Mouse (Mus musculus): Measurements from ENCODE around the gene Tmed4. TPM values are rescaled to one million over a fixed set of nuclear protein-coding genes. Genes with fewer than 3 reads are reported as not detected.
A peak's percentile ranks its signal among the peaks of the same experiment; 100 is the strongest.

The Tmed4 gene
- polyA plus RNA-seq, 1 experiment from 2014 or later: 119 TPM

- Histone ChIP-seq H3K9me3 (ENCODE audit: control insufficient read depth, low read depth, low read length) (no peaks in the 10 kb centered on the region), H3K27me3 (ENCODE audit: control insufficient read depth, insufficient read depth, low read length) (no peaks in the 10 kb centered on the region), H3K4me2 (replicated peaks; ENCODE audit: low read depth, low read length) (no peak overlapping the region), H3K4me1 (ENCODE audit: control insufficient read depth, insufficient read depth, low read length) (no peaks in the 10 kb centered on the region), H3K27ac (ENCODE audit: low read length) (no peak overlapping the region), H3K36me3 (ENCODE audit: control insufficient read depth, insufficient read depth, low read length) (peaks cover 19% of the 10 kb centered on the region), H3K4me3 (ENCODE audit: low read depth, low read length) (no peak overlapping the region), H3K9ac (replicated peaks; ENCODE audit: low read depth, low read length) (no peak overlapping the region)
- 84% methylated on average over 1 of the region's 1 CpGs for WGBS
- no peak for ATAC-seq (ENCODE audit: insufficient number of reproducible peaks, insufficient read depth, low FRiP score, low read depth)
Observed at GRCm38 (mm10) chr11:6305943-6306430, 31.3 kb upstream of the Tmed4 start.

GRCm38 (mm10) chr11:6302793-6303192, 28.1 kb upstream of the Tmed4 start:
- Histone ChIP-seq H3K4me3 (ENCODE audit: low read depth, low read length) (no peak overlapping the region), H3K4me2 (replicated peaks; ENCODE audit: low read depth, low read length) (no peak overlapping the region), H3K27ac (ENCODE audit: low read length) (no peak overlapping the region), H3K27me3 (ENCODE audit: control insufficient read depth, insufficient read depth, low read length) (no peaks in the 10 kb centered on the region), H3K4me1 (ENCODE audit: control insufficient read depth, insufficient read depth, low read length) (no peaks in the 10 kb centered on the region), H3K36me3 (ENCODE audit: control insufficient read depth, insufficient read depth, low read length) (peaks cover 33% of the 10 kb centered on the region), H3K9me3 (ENCODE audit: control insufficient read depth, low read depth, low read length) (no peaks in the 10 kb centered on the region), H3K9ac (replicated peaks; ENCODE audit: low read depth, low read length) (no peak overlapping the region)
- no peak for ATAC-seq (ENCODE audit: insufficient number of reproducible peaks, insufficient read depth, low FRiP score, low read depth)
- 83% methylated on average over 2 of the region's 2 CpGs for WGBS

GRCm38 (mm10) chr11:6299435-6299834, 24.8 kb upstream of the Tmed4 start:
- WGBS: 86% methylated on average over 2 of the region's 2 CpGs
- Histone ChIP-seq H3K9ac (replicated peaks; ENCODE audit: low read depth, low read length) (no peak overlapping the region), H3K9me3 (ENCODE audit: control insufficient read depth, low read depth, low read length) (no peaks in the 10 kb centered on the region), H3K27me3 (ENCODE audit: control insufficient read depth, insufficient read depth, low read length) (no peaks in the 10 kb centered on the region), H3K27ac (ENCODE audit: low read length) (no peak overlapping the region), H3K4me3 (ENCODE audit: low read depth, low read length) (no peak overlapping the region), H3K4me2 (replicated peaks; ENCODE audit: low read depth, low read length) (no peak overlapping the region), H3K36me3 (ENCODE audit: control insufficient read depth, insufficient read depth, low read length) (peaks cover 38% of the 10 kb centered on the region), H3K4me1 (ENCODE audit: control insufficient read depth, insufficient read depth, low read length) (no peaks in the 10 kb centered on the region)
- no peak for ATAC-seq (ENCODE audit: insufficient number of reproducible peaks, insufficient read depth, low FRiP score, low read depth)

- Histone ChIP-seq H3K27me3 (ENCODE audit: control insufficient read depth, insufficient read depth, low read length) (no peaks in the 10 kb centered on the region), H3K4me1 (ENCODE audit: control insufficient read depth, insufficient read depth, low read length) (peaks cover 5% of the 10 kb centered on the region; the same call in 1 of the 2 replicates), H3K27ac (ENCODE audit: low read length) (no peak overlapping the region), H3K36me3 (ENCODE audit: control insufficient read depth, insufficient read depth, low read length) (peaks cover 32% of the 10 kb centered on the region), H3K9me3 (ENCODE audit: control insufficient read depth, low read depth, low read length) (no peaks in the 10 kb centered on the region), H3K9ac (replicated peaks; ENCODE audit: low read depth, low read length) (no peak overlapping the region), H3K4me3 (ENCODE audit: low read depth, low read length) (no peak overlapping the region), H3K4me2 (replicated peaks; ENCODE audit: low read depth, low read length) (no peak overlapping the region)
- no peak for ATAC-seq (ENCODE audit: insufficient number of reproducible peaks, insufficient read depth, low FRiP score, low read depth)
Observed at GRCm38 (mm10) chr11:6296077-6296476, 21.4 kb upstream of the Tmed4 start.

- H3K36me3 ChIP-seq (ENCODE audit: control insufficient read depth, insufficient read depth, low read length): peaks cover 22% of the 10 kb centered on the region
- no peak overlapping the region for H3K9ac ChIP-seq (replicated peaks; ENCODE audit: low read depth, low read length)
- ATAC-seq (ENCODE audit: insufficient number of reproducible peaks, insufficient read depth, low FRiP score, low read depth): no peak
- no peak overlapping the region for H3K4me2 ChIP-seq (replicated peaks; ENCODE audit: low read depth, low read length)
- 86% methylated on average over 4 of the region's 4 CpGs for WGBS
- no peak overlapping the region for H3K4me3 ChIP-seq (ENCODE audit: low read depth, low read length)
- no peaks in the 10 kb centered on the region for H3K27me3 ChIP-seq (ENCODE audit: control insufficient read depth, insufficient read depth, low read length)
- H3K4me1 ChIP-seq (ENCODE audit: control insufficient read depth, insufficient read depth, low read length): peaks cover 5% of the 10 kb centered on the region; the same call in 1 of the 2 replicates
- H3K27ac ChIP-seq (ENCODE audit: low read length): no peak overlapping the region
- H3K9me3 ChIP-seq (ENCODE audit: control insufficient read depth, low read depth, low read length): no peaks in the 10 kb centered on the region
Observed at GRCm38 (mm10) chr11:6294632-6295031, 20.0 kb upstream of the Tmed4 start.

- Histone ChIP-seq H3K36me3 (ENCODE audit: control insufficient read depth, insufficient read depth, low read length) (peaks cover 15% of the 10 kb centered on the region), H3K27ac (ENCODE audit: low read length) (no peak overlapping the region), H3K27me3 (ENCODE audit: control insufficient read depth, insufficient read depth, low read length) (no peaks in the 10 kb centered on the region), H3K9ac (replicated peaks; ENCODE audit: low read depth, low read length) (no peak overlapping the region), H3K4me3 (ENCODE audit: low read depth, low read length) (no peak overlapping the region), H3K4me2 (replicated peaks; ENCODE audit: low read depth, low read length) (no peak overlapping the region), H3K9me3 (ENCODE audit: control insufficient read depth, low read depth, low read length) (no peaks in the 10 kb centered on the region), H3K4me1 (ENCODE audit: control insufficient read depth, insufficient read depth, low read length) (peaks cover 5% of the 10 kb centered on the region; the same call in 1 of the 2 replicates)
- 94% methylated on average over 2 of the region's 2 CpGs for WGBS
- ATAC-seq (ENCODE audit: insufficient number of reproducible peaks, insufficient read depth, low FRiP score, low read depth): no peak
Observed at GRCm38 (mm10) chr11:6293601-6294000, 18.9 kb upstream of the Tmed4 start.

GRCm38 (mm10) chr11:6292988-6293349, 18.3 kb upstream of the Tmed4 start:
- H3K27me3 ChIP-seq (ENCODE audit: control insufficient read depth, insufficient read depth, low read length): no peaks in the 10 kb centered on the region
- peak overlapping the region; percentile 53 for H3K4me3 ChIP-seq (ENCODE audit: low read depth, low read length)
- H3K36me3 ChIP-seq (ENCODE audit: control insufficient read depth, insufficient read depth, low read length): peaks cover 9% of the 10 kb centered on the region
- ATAC-seq (ENCODE audit: insufficient number of reproducible peaks, insufficient read depth, low FRiP score, low read depth): no peak
- no peak overlapping the region for H3K27ac ChIP-seq (ENCODE audit: low read length)
- H3K9ac ChIP-seq (replicated peaks; ENCODE audit: low read depth, low read length): 0 out of 2 replicates have a peak overlapping the region, but pooled peaks have one; percentile 25
- H3K4me1 ChIP-seq (ENCODE audit: control insufficient read depth, insufficient read depth, low read length): peaks cover 5% of the 10 kb centered on the region; the same call in 1 of the 2 replicates
- 88% methylated on average over 4 of the region's 4 CpGs for WGBS
- H3K9me3 ChIP-seq (ENCODE audit: control insufficient read depth, low read depth, low read length): no peaks in the 10 kb centered on the region
- peak overlapping the region; percentile 61 for H3K4me2 ChIP-seq (replicated peaks; ENCODE audit: low read depth, low read length)

- WGBS: 13% methylated on average over 33 of the region's 33 CpGs
- H3K9me3 ChIP-seq (ENCODE audit: control insufficient read depth, low read depth, low read length): no peaks in the 10 kb centered on the region
- no peaks in the 10 kb centered on the region for H3K27me3 ChIP-seq (ENCODE audit: control insufficient read depth, insufficient read depth, low read length)
- H3K36me3 ChIP-seq (ENCODE audit: control insufficient read depth, insufficient read depth, low read length): peaks cover 4% of the 10 kb centered on the region; the same call in 1 of the 2 replicates
- H3K4me2 ChIP-seq (replicated peaks; ENCODE audit: low read depth, low read length): peak overlapping the region; percentile 61
- H3K4me3 ChIP-seq (ENCODE audit: low read depth, low read length): peak overlapping the region; percentile 53
- ATAC-seq (ENCODE audit: insufficient number of reproducible peaks, insufficient read depth, low FRiP score, low read depth): peak; percentile 70
- peak overlapping the region; percentile 67 for H3K27ac ChIP-seq (ENCODE audit: low read length)
- H3K4me1 ChIP-seq (ENCODE audit: control insufficient read depth, insufficient read depth, low read length): peaks cover 5% of the 10 kb centered on the region; the same call in 1 of the 2 replicates
- H3K9ac ChIP-seq (replicated peaks; ENCODE audit: low read depth, low read length): peak overlapping the region; percentile 25
Observed at GRCm38 (mm10) chr11:6292116-6292987, 17.7 kb upstream of the Tmed4 start.
